Mouse (Mus musculus) activated CD4-positive, CD25-positive, alpha-beta regulatory T cell (primary cell): Measurements from ENCODE around the gene Tnfrsf18. TPM values are rescaled to one million over a fixed set of nuclear protein-coding genes. Genes with fewer than 3 reads are reported as not detected.

Experiments
- polyA plus RNA-seq, 2 experiments: library from polyadenylated mRNA; unstranded; fragments of 100-300 nt; shearing (Covaris generic); gene quantifications; one replicate each; pipeline ENCODE4 v1.2.1; 2017

The Tnfrsf18 gene
- polyA plus RNA-seq = 1,000 to 10,000 TPM in 1 of 2 experiments, 100 to 1,000 TPM in 1; 560 to 1,034 TPM

DNA sequence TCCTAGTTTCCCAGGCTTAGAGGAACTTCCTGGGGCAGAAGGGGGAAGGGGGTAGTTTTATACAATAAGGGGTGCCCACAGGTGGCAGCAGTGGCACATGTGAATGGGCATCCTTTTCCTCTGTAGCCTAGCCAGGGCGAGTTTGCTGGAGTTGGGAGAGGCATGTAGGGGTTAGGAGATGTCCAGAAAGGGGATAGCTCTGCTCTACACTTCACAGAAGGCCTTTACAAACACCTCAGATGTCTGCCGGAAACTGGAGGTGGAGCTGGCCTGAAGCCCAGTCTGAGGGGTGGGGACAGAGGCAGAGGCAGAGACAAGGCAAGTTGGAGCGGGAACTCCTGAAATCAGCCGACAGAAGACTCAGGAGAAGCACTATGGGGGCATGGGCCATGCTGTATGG lies at the start of gene Tnfrsf18:
TSS of gene Tnfrsf18 (plus strand) at position 152 of the 400 bp plus-strand sequence.

DNA sequence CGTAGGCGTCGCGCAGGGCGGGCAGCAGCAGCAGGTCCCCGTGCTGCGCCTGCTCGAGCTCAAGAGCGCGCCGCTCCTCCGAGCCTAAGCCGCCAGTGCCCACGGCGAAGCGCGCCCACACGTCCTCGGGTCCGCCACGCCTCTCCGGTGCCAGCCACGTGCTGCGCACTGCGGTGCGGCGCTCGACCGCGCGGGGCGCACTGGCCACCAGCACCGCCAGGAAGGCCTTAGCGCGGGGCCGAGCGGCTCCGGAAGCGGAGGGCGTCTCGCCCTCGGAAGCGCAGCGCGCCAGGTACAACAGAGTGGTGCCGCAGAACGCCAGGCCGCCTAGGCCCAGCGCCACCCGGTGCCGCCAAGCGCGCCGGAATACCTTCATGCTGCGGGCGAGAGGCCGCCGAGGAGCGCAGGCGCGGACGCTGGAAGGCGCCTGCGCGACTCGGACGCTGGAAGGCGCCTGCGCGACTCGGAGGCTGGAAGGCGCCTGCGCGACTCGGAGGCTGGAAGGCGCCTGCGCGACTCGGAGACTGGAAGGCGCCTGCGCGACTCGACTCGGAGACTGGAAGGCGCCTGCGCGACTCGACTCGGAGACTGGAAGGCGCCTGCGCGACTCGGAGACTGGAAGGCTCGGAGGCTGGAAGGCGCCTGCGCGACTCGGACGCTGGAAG lies 33.6 kb upstream of the Tnfrsf18 start, which contains the start of the genes B3galt6 and Sdf4:
TSS of gene B3galt6 (minus strand) at position 409 of the 665 bp plus-strand sequence.
TSS of gene Sdf4 (plus strand) at position 632 of the 665 bp plus-strand sequence.

DNA sequence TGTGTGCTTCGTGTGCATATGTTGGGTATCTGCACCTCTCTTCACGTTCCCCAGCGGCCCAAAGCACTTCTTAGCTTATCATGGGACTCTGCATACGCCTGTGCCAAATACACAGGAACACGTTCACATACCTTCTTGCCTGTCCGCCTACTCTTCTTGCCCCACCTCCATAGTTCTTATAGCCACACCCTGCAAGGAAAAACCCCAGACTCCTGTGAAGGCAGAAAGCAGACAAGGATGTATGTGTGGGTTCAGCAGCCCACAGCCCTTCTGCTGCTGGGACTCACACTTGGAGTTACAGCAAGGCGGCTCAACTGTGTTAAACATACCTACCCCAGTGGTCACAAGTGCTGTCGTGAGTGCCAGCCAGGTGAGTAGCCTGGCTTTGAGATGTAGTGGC lies 12.3 kb upstream of the Tnfrsf18 start, which contains the start of gene Tnfrsf4:
TSS of gene Tnfrsf4 (plus strand) at position 207 of the 400 bp plus-strand sequence.

DNA sequence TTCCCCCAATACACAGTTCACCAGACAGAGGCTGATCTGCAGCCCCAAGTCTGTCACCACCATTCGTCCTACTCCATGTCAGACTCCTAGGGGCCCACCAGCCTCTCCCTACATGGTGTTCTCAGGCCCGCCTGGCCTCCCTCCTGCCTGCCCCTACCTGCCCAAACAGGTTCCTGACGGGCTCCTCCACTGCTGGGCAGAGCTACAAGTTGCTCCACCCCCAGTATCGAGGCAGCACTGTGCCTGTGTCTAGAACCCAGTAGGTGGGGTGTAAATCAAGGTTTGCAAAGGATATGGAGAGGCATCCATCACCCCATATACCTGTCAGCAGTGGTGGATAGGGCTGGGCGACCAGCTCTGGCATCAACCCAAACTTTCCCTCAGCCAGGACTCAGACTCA lies 33.3 kb downstream of the Tnfrsf18 start, which contains the start of gene Ttll10:
TSS of gene Ttll10 (minus strand) at position 154 of the 400 bp plus-strand sequence.

Other genes with a start within 250 kb of the Tnfrsf18 start
- under 1 TPM in 1 of 2 experiments, not detected in 1; 0.05 TPM for gene Tmem88b, start 240.3 kb upstream of the Tnfrsf18 start, polyA plus RNA-seq
- gene Ankrd65, start 235.7 kb upstream of the Tnfrsf18 start, polyA plus RNA-seq = under 1 TPM in 1 of 2 experiments, not detected in 1; 0.66 TPM
- 100 to 1,000 TPM; 139 to 192 TPM for gene Mrpl20, start 223.3 kb upstream of the Tnfrsf18 start, polyA plus RNA-seq
- 100 to 1,000 TPM; 248 to 258 TPM for gene Ccnl2, start 213.7 kb upstream of the Tnfrsf18 start, polyA plus RNA-seq
- gene Aurkaip1, start 194.9 kb upstream of the Tnfrsf18 start, polyA plus RNA-seq = 100 to 1,000 TPM; 185 to 200 TPM
- gene Mxra8, start 186.5 kb upstream of the Tnfrsf18 start, polyA plus RNA-seq = 1 to 10 TPM; 1.3 to 2.7 TPM
- gene Dvl1, start 178.8 kb upstream of the Tnfrsf18 start, polyA plus RNA-seq = 10 to 100 TPM; 38.5 to 41.0 TPM
- under 1 TPM; 0.37 to 0.61 TPM for gene Tas1r3, start 162.8 kb upstream of the Tnfrsf18 start, polyA plus RNA-seq
- gene Cptp, start 156.7 kb upstream of the Tnfrsf18 start, polyA plus RNA-seq = 10 to 100 TPM; 13.6 to 15.3 TPM
- 100 to 1,000 TPM in 1 of 2 experiments, 10 to 100 TPM in 1; 98.2 to 112 TPM for gene Ints11, start 156.6 kb upstream of the Tnfrsf18 start, polyA plus RNA-seq
- gene Pusl1, start 134.4 kb upstream of the Tnfrsf18 start, polyA plus RNA-seq = 10 to 100 TPM; 22.5 to 39.9 TPM
- 10 to 100 TPM; 16.0 to 29.5 TPM for gene Acap3, start 134.3 kb upstream of the Tnfrsf18 start, polyA plus RNA-seq
- 100 to 1,000 TPM; 140 to 160 TPM for gene Ube2j2, start 82.3 kb upstream of the Tnfrsf18 start, polyA plus RNA-seq
- 10 to 100 TPM; 15.8 to 29.0 TPM for gene C1qtnf12, start 63.8 kb upstream of the Tnfrsf18 start, polyA plus RNA-seq
- 1 to 10 TPM; 7.4 to 9.5 TPM for gene B3galt6, start 33.5 kb upstream of the Tnfrsf18 start, polyA plus RNA-seq
- 100 to 1,000 TPM; 563 to 617 TPM for gene Sdf4, start 33.3 kb upstream of the Tnfrsf18 start, polyA plus RNA-seq
- 1,000 to 10,000 TPM in 1 of 2 experiments, 100 to 1,000 TPM in 1; 923 to 1,159 TPM for gene Tnfrsf4, start 12.3 kb upstream of the Tnfrsf18 start, polyA plus RNA-seq
- gene Ttll10, start 33.2 kb downstream of the Tnfrsf18 start, polyA plus RNA-seq = under 1 TPM; 0.22 to 0.50 TPM
- 10 to 100 TPM; 13.2 to 14.3 TPM for gene 9430015G10Rik, start 83.8 kb downstream of the Tnfrsf18 start, polyA plus RNA-seq
- gene Rnf223, start 104.3 kb downstream of the Tnfrsf18 start, polyA plus RNA-seq = under 1 TPM in 1 of 2 experiments, not detected in 1; 0.07 TPM
- 1 to 10 TPM; 3.9 to 6.5 TPM for gene Agrn, start 171.3 kb downstream of the Tnfrsf18 start, polyA plus RNA-seq
- 10 to 100 TPM; 71.8 to 72.7 TPM for gene Isg15, start 174.7 kb downstream of the Tnfrsf18 start, polyA plus RNA-seq
- 10 to 100 TPM; 18.1 to 19.0 TPM for gene AW011738, start 177.1 kb downstream of the Tnfrsf18 start, polyA plus RNA-seq
- 1 to 10 TPM; 1.4 to 2.0 TPM for gene Perm1, start 189.7 kb downstream of the Tnfrsf18 start, polyA plus RNA-seq
- gene Plekhn1, start 208.7 kb downstream of the Tnfrsf18 start, polyA plus RNA-seq = 10 to 100 TPM; 19.0 to 19.5 TPM
- gene Noc2l, start 209.8 kb downstream of the Tnfrsf18 start, polyA plus RNA-seq = 100 to 1,000 TPM; 107 to 135 TPM
- gene Samd11, start 229.5 kb downstream of the Tnfrsf18 start, polyA plus RNA-seq = 10 to 100 TPM in 1 of 2 experiments, under 1 TPM in 1; 0.27 to 12.4 TPM